Mouse (Mus musculus): Measurements from ENCODE around the gene Gm34653. TPM values are rescaled to one million over a fixed set of nuclear protein-coding genes. Genes with fewer than 3 reads are reported as not detected.

Gene Gm34653
- polyA plus RNA-seq, 1 experiment from 2014 or later, result 0.16 TPM

DNA sequence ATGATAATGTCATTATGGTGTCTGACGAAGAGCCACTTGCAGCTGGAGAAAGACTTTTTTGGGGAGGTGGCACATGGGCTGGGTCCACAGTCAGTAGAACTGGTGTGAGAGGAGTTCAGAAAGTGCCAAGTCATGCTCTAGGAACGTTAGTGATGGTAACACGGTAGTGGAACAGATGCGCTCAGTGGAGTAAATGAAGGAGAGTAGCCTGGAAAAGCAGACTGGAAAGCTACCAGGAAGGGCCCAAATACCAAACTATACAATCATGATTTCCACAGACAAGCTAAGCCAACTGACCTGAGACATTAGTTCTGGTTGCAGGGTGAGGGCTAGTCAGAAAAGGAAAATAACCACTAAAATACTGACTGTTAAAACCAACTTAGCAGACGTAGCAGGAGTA, 36.9 kb downstream of the Gm34653 start:
- peaks cover 25% of the 10 kb centered on the region for H3K36me3 ChIP-seq
- peaks cover 34% of the 10 kb centered on the region for H3K4me1 ChIP-seq
- peak overlapping the region; percentile 86 for H3K4me3 ChIP-seq (replicated peaks)
- peaks cover 13% of the 10 kb centered on the region for H3K27me3 ChIP-seq
- H3K4me2 ChIP-seq, result peak overlapping the region; percentile 60
- no peaks in the 10 kb centered on the region for H3K9me3 ChIP-seq (replicated peaks)
- peak overlapping the region; percentile 92 for H3K9ac ChIP-seq
- no peak overlapping the region for H3K27ac ChIP-seq
- WGBS, result 27% methylated on average over 5 of the region's 5 CpGs
- no peak for ATAC-seq (replicated peaks; ENCODE audit: low FRiP score)

- WGBS, result under 1% methylated on average over 67 of the region's 67 CpGs
- peak overlapping the region; percentile 92 for H3K9ac ChIP-seq
- H3K27ac ChIP-seq, result peak overlapping the region; percentile 97
- no peaks in the 10 kb centered on the region for H3K9me3 ChIP-seq (replicated peaks)
- peak overlapping the region; percentile 72 for H3K4me2 ChIP-seq
- H3K4me3 ChIP-seq (replicated peaks), result peak overlapping the region; percentile 86
- peaks cover 34% of the 10 kb centered on the region for H3K4me1 ChIP-seq
- ATAC-seq (replicated peaks; ENCODE audit: low FRiP score), result peak; percentile 96
- peaks cover 13% of the 10 kb centered on the region for H3K27me3 ChIP-seq
- H3K36me3 ChIP-seq, result peaks cover 14% of the 10 kb centered on the region
These were observed 38.0 kb downstream of the Gm34653 start for GRCm38 (mm10) chr2:34870520-34871474.

DNA sequence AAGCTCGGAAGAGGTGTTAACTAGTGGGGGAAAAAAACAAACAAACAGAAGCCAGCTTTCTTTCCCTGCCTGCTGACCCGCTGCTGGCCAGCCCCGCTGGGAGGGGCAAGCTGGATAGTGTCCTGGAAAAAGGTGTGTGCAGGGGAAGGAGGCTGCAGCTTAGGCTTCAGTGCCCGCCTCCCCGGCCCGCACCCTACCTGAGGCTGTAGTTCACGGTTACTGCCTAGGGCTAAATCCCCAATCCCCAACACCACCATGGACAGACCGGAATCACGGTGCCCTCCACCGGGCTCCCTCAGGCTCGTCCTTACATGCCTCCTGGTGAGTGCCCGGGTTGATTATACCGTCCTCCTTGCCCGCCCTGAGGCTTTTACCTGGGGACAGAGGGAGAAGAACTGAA, 41.5 kb downstream of the Gm34653 start, which contains the start of gene Cutal:
TSS of gene Cutal (plus strand) at position 126 of the 400 bp plus-strand sequence.
- peak; percentile 16; the same call in 1 of the 2 replicates for ATAC-seq (replicated peaks; ENCODE audit: low FRiP score)
- no peaks in the 10 kb centered on the region for H3K36me3 ChIP-seq
- H3K9me3 ChIP-seq (replicated peaks), result no peaks in the 10 kb centered on the region
- H3K9ac ChIP-seq, result peak within 1 kb of the TSS; percentile 51
- H3K27me3 ChIP-seq, result peaks cover 13% of the 10 kb centered on the region
- peaks cover 25% of the 10 kb centered on the region for H3K4me1 ChIP-seq
- H3K4me2 ChIP-seq, result peak within 1 kb of the TSS; percentile 69
- H3K4me3 ChIP-seq (replicated peaks), result peak within 1 kb of the TSS; percentile 46
- H3K27ac ChIP-seq, result peak within 1 kb of the TSS; percentile 84
- WGBS, result 2% methylated on average over 14 of the region's 14 CpGs

GRCm38 (mm10) chr2:34874816-34875345, 42.1 kb downstream of the Gm34653 start, which contains the start of gene Psmd5:
Psmd5 (minus strand) TSS chr2:34874968.
- H3K36me3 ChIP-seq, result no peaks in the 10 kb centered on the region
- H3K9me3 ChIP-seq (replicated peaks), result no peaks in the 10 kb centered on the region
- peak within 1 kb of the TSS; percentile 51 for H3K9ac ChIP-seq
- no peak for ATAC-seq (replicated peaks; ENCODE audit: low FRiP score)
- peaks cover 19% of the 10 kb centered on the region for H3K4me1 ChIP-seq
- H3K27me3 ChIP-seq, result peaks cover 13% of the 10 kb centered on the region
- peak within 1 kb of the TSS; percentile 84 for H3K27ac ChIP-seq
- peak within 1 kb of the TSS; percentile 69 for H3K4me2 ChIP-seq
- H3K4me3 ChIP-seq (replicated peaks), result peak within 1 kb of the TSS; percentile 46
- 13% methylated on average over 8 of the region's 8 CpGs for WGBS

DNA sequence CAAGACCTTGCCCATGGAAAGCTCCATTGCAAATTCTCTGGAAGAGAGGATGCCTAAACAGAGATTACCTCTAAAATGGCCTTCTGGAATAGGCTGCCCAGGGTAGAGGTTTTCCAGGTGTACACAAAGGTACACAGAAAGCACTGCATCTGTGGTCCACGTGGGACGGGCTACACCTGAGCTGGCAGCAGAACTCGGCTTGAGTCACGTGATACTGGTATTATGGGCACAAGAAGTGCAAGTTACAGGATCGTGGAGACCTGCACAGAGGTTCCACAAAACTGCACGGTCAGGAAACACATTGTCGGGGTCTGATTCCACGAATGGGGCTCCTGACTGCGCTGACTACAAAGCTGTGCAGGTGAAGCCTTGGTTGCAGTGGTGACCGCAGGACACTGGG, 47.2 kb downstream of the Gm34653 start:
- ATAC-seq (replicated peaks; ENCODE audit: low FRiP score), result no peak
- WGBS, result 85% methylated on average over 10 of the region's 10 CpGs

GRCm38 (mm10) chr2:34882757-34883156, 50.0 kb downstream of the Gm34653 start:
- no peaks in the 10 kb centered on the region for H3K36me3 ChIP-seq
- WGBS, result 56% methylated on average over 2 of the region's 2 CpGs
- ATAC-seq (replicated peaks; ENCODE audit: low FRiP score), result no peak
- H3K27me3 ChIP-seq, result no peaks in the 10 kb centered on the region
- no peaks in the 10 kb centered on the region for H3K9me3 ChIP-seq (replicated peaks)
- H3K4me2 ChIP-seq, result no peak overlapping the region
- 0 out of 2 replicates have a peak overlapping the region, but pooled peaks have one; percentile 29 for H3K27ac ChIP-seq
- H3K9ac ChIP-seq, result no peak overlapping the region
- H3K4me1 ChIP-seq, result peaks cover 4% of the 10 kb centered on the region
- no peak overlapping the region for H3K4me3 ChIP-seq (replicated peaks)

More for the DNA sequence above, 47.2 kb downstream of the Gm34653 start:
- H3K4me2 ChIP-seq, result no peak overlapping the region
- H3K27ac ChIP-seq, result no peak overlapping the region
- H3K36me3 ChIP-seq, result no peaks in the 10 kb centered on the region
- peaks cover 4% of the 10 kb centered on the region for H3K4me1 ChIP-seq
- H3K27me3 ChIP-seq, result no peaks in the 10 kb centered on the region
- no peak overlapping the region for H3K4me3 ChIP-seq (replicated peaks)
- H3K9me3 ChIP-seq (replicated peaks), result no peaks in the 10 kb centered on the region
- H3K9ac ChIP-seq, result no peak overlapping the region

GRCm38 (mm10) chr2:34883190-34883589, 50.4 kb downstream of the Gm34653 start:
- no peaks in the 10 kb centered on the region for H3K36me3 ChIP-seq
- no peak overlapping the region for H3K9ac ChIP-seq
- no peaks in the 10 kb centered on the region for H3K27me3 ChIP-seq
- WGBS, result 16% methylated on average over 5 of the region's 5 CpGs
- no peaks in the 10 kb centered on the region for H3K9me3 ChIP-seq (replicated peaks)
- peaks cover 4% of the 10 kb centered on the region for H3K4me1 ChIP-seq
- H3K4me2 ChIP-seq, result no peak overlapping the region
- peak overlapping the region; percentile 41; the same call in 1 of the 2 replicates for H3K27ac ChIP-seq
- peak; percentile 85 for ATAC-seq (replicated peaks; ENCODE audit: low FRiP score)
- H3K4me3 ChIP-seq (replicated peaks), result no peak overlapping the region

GRCm38 (mm10) chr2:34884186-34884585, 51.4 kb downstream of the Gm34653 start:
- no peak for ATAC-seq (replicated peaks; ENCODE audit: low FRiP score)
- no peak overlapping the region for H3K4me2 ChIP-seq
- H3K27ac ChIP-seq, result no peak overlapping the region
- H3K9ac ChIP-seq, result no peak overlapping the region
- no peaks in the 10 kb centered on the region for H3K36me3 ChIP-seq
- H3K27me3 ChIP-seq, result no peaks in the 10 kb centered on the region
- no peak overlapping the region for H3K4me3 ChIP-seq (replicated peaks)
- 62% methylated on average over 2 of the region's 2 CpGs for WGBS
- no peaks in the 10 kb centered on the region for H3K9me3 ChIP-seq (replicated peaks)
- no peaks in the 10 kb centered on the region for H3K4me1 ChIP-seq

Other genes starting within 250 kb of the Gm34653 start
- 81.3 and 84.6 TPM in 2 replicates for gene Gapvd1, start 77.8 kb upstream of the Gm34653 start, polyA plus RNA-seq (2015; fragmentation: Nextera tagmentation; extraction: Ambion mirVana)
- 989 and 1,038 TPM in 2 replicates for gene Hspa5, start 61.0 kb upstream of the Gm34653 start, polyA plus RNA-seq (2015; fragmentation: Nextera tagmentation; extraction: Ambion mirVana)
- gene Rabepk, start 33.1 kb upstream of the Gm34653 start, polyA plus RNA-seq (2015; fragmentation: Nextera tagmentation; extraction: Ambion mirVana), result 36.3 and 42.8 TPM in 2 replicates
- gene Fbxw2, start 6.7 kb upstream of the Gm34653 start, polyA plus RNA-seq (2015; fragmentation: Nextera tagmentation; extraction: Ambion mirVana), result 79.3 and 82.0 TPM in 2 replicates
- gene Cutal, start 41.4 kb downstream of the Gm34653 start, polyA plus RNA-seq (2015; fragmentation: Nextera tagmentation; extraction: Ambion mirVana), result 10.1 and 10.9 TPM in 2 replicates
- gene Psmd5, start 42.0 kb downstream of the Gm34653 start, polyA plus RNA-seq (2015; fragmentation: Nextera tagmentation; extraction: Ambion mirVana), result 116 and 128 TPM in 2 replicates
- gene Phf19, start 81.0 kb downstream of the Gm34653 start, polyA plus RNA-seq (2015; fragmentation: Nextera tagmentation; extraction: Ambion mirVana), result 24.6 and 26.3 TPM in 2 replicates
- gene Traf1, start 128.8 kb downstream of the Gm34653 start, polyA plus RNA-seq (2015; fragmentation: Nextera tagmentation; extraction: Ambion mirVana), result 23.2 and 25.4 TPM in 2 replicates
- 0.67 and 1.5 TPM in 2 replicates for gene Hc, start 228.4 kb downstream of the Gm34653 start, polyA plus RNA-seq (2015; fragmentation: Nextera tagmentation; extraction: Ambion mirVana)

Measured in kidney, embryonic 15.5 days (tissue).